Comparison of ENCODE assay signal across 16 mouse cellular contexts in genomic region chr9:74970591-74970990, GRCm38 (mm10). TPM values are rescaled to one million over a fixed set of nuclear protein-coding genes. Genes with fewer than 3 reads are reported as not detected.
DNase-seq lines count a peak whose midpoint lies in the region; TF ChIP-seq lines count a peak whose summit lies in the region.
"Had no signal": no experiment of that assay in that cellular context is flagged by ENCODE, and none has a peak within 500 bp of the region (broad histone marks: within the 10 kb centered on the region; RNA-seq: fewer than 3 reads in every experiment).

No protein-coding gene starts in this region.

- no peak for DNase-seq in layer of hippocampus, adult 2 months (ENCODE audit: low spot score in 2 of 2)
- no peak for DNase-seq in layer of hippocampus, adult 9-10 months (ENCODE audit: low spot score)
- peak; percentile 23 for DNase-seq in lung, postnatal 25 days (ENCODE audit: low spot score)
- DNase-seq in lung, postnatal 14 days = no peak
- DNase-seq in adipocyte (ENCODE audit: low spot score) = peak; percentile 61
- DNase-seq: adrenal gland, adult 8-10 months; adrenal gland, postnatal 25 days; cerebellum, adult 9-10 months; cerebellum, postnatal 14 days; forebrain, postnatal 0 days; gastrocnemius, postnatal 25 days had no signal

- H3K4me1 ChIP-seq in brown adipose tissue, adult 24 weeks (ENCODE audit: control insufficient read depth, insufficient read depth, insufficient read length, low read length) = peaks cover 14% of the 10 kb centered on the region

- no peak for TF ChIP-seq CTCF in layer of hippocampus, adult 2 months (conservative IDR thresholded peaks at IDR 0.05)

- H3K27ac ChIP-seq in layer of hippocampus, adult 2 months = peak overlapping the region; percentile 39
- peak overlapping the region; percentile 54 for H3K27ac ChIP-seq in brown adipose tissue, adult 24 weeks (replicated peaks; ENCODE audit: low read depth, low read length)
- H3K27ac ChIP-seq: embryonic facial prominence, embryonic 12.5 days; embryonic facial prominence, embryonic 15.5 days; hindbrain, embryonic 10.5 days; hindbrain, embryonic 13.5 days had no signal

- H3K4me3 ChIP-seq in layer of hippocampus, adult 2 months = no peak overlapping the region
- no peak overlapping the region for H3K4me3 ChIP-seq in brown adipose tissue, adult 24 weeks (ENCODE audit: insufficient read depth, low read depth, low read length)
- H3K4me3 ChIP-seq: embryonic facial prominence, embryonic 12.5 days; embryonic facial prominence, embryonic 15.5 days; hindbrain, embryonic 10.5 days; hindbrain, embryonic 13.5 days had no signal

RNA-seq across cellular contexts. Expression of gene Fam214a, which starts 17.9 kb away (rescaled TPM):
- 10 to 100 TPM; 47.5 to 52.1 TPM for total RNA-seq in layer of hippocampus, adult 2 months (2021)
- 29.9 and 41.0 TPM in 2 replicates for polyA plus RNA-seq in brown adipose tissue, adult 24 weeks (2012; ENCODE audit: insufficient read depth, insufficient read length, missing spikeins)

Comparison
In these comparisons a context has a peak if more than half of its experiments do, and no peak if none do; other contexts are left out.
1. DNase-seq: peak in lung, postnatal 25 days (single experiment) and adipocyte (single experiment); none in layer of hippocampus, adult 2 months (0 of 2), layer of hippocampus, adult 9-10 months (single experiment) and lung, postnatal 14 days (single experiment).